Mouse (Mus musculus) B cell, adult 2 months (primary cell): ENCODE data around the gene Stk32b.

ENCODE experiments used
- DNase-seq, 2 experiments: peaks; one replicate each; pipeline ENCODE4 v3.0.0; 2022

Stk32b gene

DNA sequence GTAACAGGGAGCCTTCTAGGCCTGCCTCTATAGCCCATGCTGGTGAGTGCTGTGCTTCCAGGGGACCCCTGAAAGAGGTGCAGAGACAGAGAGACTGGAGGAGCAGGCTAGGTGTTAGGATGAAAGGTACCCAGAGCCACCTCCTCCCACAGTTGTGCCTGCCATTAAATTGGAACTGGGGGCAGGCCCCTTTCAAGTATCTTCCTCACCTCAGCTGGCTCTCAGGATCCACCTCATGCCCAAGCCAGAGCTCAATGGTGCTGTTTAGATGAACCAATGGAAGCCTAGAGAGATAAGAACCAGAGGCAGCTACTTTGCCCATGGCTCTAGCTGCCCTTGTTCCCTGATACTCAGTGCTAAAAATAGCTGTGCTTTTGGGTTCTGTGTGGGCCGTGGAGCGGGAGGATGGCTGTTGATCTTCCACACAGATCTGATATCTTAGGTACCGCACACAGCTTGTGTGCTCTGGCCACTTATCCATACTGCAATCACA lies 221.9 kb downstream of the Stk32b start:
- DNase-seq, result no peak

DNA sequence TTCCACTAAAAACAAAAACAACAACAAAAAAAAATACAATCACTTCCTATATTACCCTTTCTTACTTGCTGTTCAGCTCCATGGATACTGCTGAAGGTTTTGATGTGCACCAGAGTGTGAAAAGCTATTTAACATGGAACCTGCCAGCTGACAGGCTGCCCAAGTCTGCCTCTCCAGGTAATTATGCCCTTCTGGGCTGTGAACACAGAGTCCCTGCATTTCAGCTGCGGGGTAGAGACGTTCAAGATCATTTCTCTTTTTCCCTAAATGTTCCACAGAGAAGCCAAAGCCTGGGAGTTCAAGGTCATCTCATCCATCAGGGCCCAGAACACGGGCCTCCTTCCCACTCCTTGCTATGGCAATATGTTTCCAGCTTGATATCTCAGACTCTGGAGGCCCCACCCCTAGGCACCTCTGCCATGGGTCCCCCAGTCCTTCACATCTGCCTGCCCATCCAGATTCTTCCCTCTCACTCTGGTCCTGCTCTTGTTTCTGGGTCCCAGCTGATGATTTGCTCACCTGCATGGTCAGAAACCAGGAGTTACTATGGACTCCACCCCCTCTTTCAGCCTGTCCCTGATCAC lies 244.9 kb downstream of the Stk32b start:
- no peak for DNase-seq

DNA sequence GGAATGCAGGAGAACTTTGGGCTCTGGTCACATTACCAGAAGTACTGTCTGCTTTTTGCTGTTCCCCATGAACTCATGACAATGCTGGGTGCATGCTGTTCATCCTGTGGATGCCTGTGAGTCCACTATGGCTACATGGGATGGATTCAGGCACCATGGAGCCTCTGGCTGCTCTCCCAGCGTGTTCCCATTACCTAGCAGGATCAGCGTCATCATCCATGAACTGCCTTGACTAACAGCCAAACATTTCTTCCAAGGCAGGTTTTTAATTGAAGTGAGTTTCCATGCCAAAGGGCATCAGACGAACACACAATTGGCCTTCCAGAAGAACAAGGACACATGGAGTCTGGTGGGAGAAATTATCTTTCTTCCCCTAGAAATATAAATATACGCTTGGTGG lies 245.4 kb downstream of the Stk32b start:
- DNase-seq, result no peak

DNA sequence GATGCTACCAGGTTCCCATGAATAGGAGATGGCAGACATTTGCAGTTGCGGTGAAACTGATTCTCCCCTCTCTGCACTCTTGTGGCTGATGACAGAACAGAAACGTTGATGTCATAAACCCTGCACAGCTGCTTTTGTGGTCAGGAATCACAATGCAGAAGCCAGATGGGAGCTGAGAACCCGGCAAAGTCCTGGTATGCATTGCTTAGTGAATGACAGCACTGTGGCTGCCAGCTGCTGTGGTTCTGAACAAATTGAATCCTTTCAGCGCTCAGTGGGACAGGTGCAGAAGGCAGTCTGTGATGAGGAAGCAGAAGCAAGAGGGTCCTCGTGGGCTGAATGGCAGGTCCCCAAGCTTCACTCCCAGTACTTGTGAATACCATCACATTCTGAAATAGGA lies 247.9 kb downstream of the Stk32b start:
- DNase-seq, result no peak

DNA sequence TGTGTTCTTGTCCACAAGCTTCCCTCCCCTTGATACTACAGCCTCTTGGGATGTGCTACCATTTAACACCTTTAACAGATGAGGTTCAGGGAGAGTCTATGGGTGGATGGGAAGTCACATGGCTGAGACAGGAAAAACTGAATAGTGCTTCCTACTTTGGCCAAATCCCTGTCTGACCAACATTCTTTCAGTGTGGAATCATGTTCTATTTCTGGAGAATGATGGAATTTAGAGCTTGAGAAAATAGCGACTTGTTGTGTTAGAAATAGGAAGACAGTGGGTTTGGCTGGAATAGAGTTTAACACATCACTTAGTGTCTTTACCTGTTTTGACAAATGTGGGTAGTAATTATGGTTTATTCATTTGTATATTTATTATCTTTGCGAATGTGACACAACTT lies 249.3 kb downstream of the Stk32b start:
- no peak for DNase-seq

DNA sequence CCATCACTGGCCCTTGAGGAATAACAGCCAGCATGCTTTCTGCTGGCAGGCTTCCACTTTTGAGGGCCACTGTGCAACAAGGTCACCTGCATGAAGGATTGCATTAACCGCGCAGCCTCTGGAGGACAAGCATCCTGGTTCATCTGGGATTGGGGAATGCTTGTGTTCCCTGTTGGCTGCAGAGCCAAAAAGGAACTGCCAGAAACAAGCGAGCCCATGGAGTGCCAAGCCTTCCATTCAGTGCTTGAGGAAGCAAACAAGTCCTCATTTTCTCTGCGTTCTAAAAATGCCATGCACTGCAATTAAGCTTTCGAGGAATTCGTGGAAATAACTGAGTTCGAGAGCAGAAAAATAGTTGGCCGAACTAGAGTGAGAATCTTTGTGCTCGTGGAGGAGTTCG lies 251.5 kb downstream of the Stk32b start:
- no peak for DNase-seq

DNA sequence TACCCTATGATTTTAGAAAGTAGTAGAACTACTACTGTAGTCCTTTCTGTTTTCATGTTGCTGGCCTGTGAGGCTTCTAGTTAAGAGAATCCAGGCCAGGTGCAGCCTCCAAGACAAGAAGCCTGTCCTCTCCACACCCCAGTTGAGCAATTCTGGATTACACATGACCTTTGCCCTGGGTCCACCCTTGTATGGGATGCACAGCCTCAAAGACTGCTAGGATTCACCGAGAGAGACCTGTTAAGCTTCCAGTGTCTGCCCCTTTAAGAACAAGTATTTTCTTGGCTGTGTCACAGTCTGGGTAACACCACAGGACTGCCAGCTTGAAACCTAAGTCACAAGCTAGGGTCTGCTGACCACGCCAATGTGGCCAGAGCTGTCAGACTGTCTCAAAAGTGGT lies 258.7 kb downstream of the Stk32b start:
- no peak for DNase-seq

DNA sequence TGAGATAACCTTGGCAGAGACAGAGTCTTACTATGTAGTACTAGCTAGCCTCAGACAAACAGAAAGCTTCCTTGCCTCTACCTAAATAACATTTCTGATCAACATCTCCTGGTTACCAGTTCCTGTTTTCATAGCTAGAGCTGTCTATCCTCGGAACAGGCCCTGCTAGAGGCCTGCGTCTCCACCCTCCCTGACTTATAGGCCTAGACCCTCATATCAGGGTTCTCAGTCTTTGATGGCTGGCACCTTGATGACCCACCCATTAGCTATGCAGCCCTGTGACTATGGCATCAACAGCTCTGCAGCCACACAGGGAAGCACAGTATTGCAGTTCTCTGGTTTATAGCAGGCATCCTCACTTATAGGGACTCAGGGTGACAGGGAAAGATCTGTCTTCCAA lies 259.1 kb downstream of the Stk32b start:
- DNase-seq, result no peak

DNA sequence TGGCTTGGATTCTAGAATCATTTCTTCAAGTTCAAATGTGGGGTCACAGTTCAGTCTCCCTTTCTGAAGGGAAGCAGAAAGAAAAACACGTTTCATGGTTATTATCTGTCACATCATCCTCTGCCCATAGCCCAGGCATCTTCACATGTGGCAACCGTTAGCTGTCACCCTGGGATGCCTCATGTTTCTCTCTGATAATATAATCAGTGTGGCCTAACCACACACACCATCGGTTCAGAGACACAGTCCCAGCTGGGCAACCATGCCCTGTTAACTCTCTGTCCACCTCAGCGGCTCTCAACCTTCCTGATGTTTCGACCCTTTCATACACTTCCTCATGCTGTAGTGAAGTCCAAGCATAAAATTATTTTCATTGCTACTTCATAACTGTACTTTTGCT lies 259.8 kb downstream of the Stk32b start:
- DNase-seq, result no peak

DNA sequence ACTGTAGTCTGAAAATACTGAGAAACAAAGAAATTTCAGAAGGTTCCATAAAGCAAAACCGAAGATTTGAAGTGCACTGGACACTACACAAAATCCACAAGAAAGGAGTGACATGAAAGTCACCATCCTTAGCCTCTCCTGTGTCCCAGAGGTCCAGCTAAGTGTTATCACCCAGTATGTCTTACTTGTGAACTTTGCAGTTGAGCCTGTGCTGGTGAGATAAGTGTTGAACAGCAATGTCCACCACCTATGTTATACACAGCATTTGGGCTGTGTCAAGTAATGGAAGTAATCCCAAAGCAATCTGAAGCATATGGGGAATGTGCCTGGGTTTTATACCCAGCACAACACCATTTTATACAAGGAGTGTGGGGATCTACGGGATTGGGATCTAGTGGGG lies 260.4 kb downstream of the Stk32b start:
- no peak for DNase-seq

DNA sequence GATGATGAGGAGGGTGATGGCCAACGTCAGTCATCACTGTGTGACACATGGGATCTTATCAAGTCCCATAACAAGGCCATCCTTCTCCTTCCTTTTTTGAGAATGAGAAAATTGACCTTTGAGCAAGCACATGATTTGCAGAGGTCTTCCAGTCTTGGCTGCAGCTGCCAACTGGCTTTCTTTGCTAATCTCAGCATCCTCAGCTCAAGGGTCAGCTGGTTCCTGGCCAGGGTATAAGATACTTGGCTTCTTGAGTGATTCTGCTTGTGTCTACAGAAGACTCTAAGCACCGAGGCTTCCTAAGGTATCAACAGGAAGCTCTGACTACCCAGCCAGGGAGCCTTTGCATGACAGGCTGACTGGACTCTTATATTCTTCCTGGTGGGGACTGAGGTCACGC lies 269.4 kb downstream of the Stk32b start:
- DNase-seq, result no peak

DNA sequence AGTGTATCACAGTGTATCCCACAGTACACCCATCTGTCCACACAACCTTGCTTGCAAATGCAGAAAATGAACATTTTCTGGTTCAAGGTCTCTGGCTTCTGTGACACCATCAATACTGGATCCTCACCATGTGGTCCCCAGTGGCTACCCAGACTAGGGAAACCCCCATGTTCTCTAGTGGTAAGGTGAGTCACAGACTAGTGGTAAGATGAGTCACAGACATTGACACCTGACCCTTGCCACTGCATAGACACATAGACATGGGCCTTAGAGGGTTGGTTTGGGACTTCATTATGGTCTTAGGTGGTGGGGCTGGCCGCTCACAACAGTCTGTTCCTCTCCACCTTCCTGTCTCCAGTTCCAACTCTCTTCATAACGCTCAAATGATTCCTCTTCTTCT lies 274.2 kb downstream of the Stk32b start:
- DNase-seq, result no peak

DNA sequence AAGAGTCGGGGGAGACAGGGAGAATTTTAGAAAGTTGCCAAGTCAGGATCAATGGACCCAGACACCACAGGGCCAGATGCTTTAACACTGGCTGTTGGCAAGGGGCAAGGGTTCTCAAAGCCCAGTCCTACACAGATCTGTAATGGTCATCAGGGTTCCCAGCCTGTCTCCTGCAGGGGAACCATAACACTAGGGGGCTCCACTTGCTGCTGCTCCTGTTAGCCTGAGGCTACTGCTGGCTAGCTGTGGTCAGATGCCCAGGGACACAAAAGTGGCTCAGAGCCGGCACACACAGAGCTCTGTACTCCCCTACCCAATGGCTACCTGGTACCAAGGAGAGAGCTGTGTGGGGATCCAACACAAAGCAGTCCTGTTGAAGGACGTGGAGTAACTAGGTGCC lies 281.6 kb downstream of the Stk32b start:
- no peak for DNase-seq

DNA sequence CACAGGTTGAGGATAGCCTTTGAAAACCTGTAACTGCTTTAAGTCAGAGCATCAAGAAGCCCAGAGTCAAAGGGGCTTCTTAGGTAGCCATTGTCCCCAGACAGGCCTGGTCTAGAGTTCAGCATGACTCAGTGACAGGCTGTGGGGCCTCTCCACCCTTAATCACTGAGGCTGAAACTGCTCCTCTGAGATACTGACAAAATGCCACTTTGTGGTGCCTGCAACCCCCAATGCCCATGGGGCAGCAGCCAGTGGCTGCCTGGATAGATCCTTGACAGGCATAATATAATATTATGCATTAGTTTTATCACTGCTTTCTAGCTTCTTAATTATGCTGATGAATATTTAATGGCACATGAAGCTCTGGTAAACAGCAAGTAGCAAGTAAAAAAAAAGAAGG lies 289.8 kb downstream of the Stk32b start:
- no peak for DNase-seq

DNA sequence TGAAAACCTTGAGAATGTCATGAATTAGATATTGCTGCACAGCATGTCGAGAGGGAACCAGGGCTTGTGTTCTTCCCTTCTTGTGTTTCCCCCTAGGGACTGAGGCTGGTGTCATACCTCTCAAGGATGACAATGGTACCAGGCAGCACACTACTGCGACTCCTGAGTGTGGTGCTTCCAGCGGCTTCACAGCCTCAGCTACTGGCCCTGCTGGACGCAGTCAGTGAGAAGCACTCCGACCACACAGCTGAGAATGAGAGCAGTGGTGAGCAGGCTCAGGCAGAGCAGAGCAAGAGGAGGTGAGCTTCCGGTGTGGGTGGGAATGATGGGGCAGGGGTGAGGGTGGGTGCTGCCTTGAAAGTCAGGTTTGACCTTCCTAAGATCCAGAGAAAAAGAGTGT lies 297.9 kb downstream of the Stk32b start:
- no peak for DNase-seq
